Mouse (Mus musculus): ENCODE results near the gene Actn4.

- TF ChIP-seq CTCF (IDR thresholded peaks at IDR 0.05; ENCODE audit: low read depth) (no peak), EP300 (IDR thresholded peaks at IDR 0.05; ENCODE audit: low read depth) (0 out of 2 replicates have a peak, but pooled peaks have one; percentile 39)
Measured at GRCm38 (mm10) chr7:28923865-28924291, 38.3 kb downstream of the Actn4 start.

Measured in heart, postnatal 0 days (tissue).